Mouse (Mus musculus): Measurements from ENCODE around the gene Plcd1. TPM values are rescaled to one million over a fixed set of nuclear protein-coding genes. Genes with fewer than 3 reads are reported as not detected.
A peak's percentile ranks its signal among the peaks of the same experiment; 100 is the strongest.

Plcd1 gene
- polyA plus RNA-seq, 1 experiment from 2014 or later: 27.8 TPM

- H3K4me1 ChIP-seq: peaks cover 9% of the 10 kb centered on the region; the same call in 1 of the 2 replicates
- no peak overlapping the region for H3K4me3 ChIP-seq
- no peak overlapping the region for H3K27ac ChIP-seq
- no peak overlapping the region for H3K4me2 ChIP-seq (replicated peaks)
- WGBS: 91% methylated on average over 15 of the region's 15 CpGs
- ATAC-seq (ENCODE audit: insufficient number of reproducible peaks, insufficient read depth, low FRiP score, low TSS enrichment): no peak
- H3K9me3 ChIP-seq: no peaks in the 10 kb centered on the region
- H3K9ac ChIP-seq: no peak overlapping the region
- peaks cover 42% of the 10 kb centered on the region for H3K36me3 ChIP-seq
- no peaks in the 10 kb centered on the region for H3K27me3 ChIP-seq
Measured at GRCm38 (mm10) chr9:119040101-119040775, 53.1 kb downstream of the Plcd1 start.

GRCm38 (mm10) chr9:119038574-119038973 is 54.7 kb downstream of the Plcd1 start:
- H3K36me3 ChIP-seq: peaks cover 42% of the 10 kb centered on the region
- no peak overlapping the region for H3K27ac ChIP-seq
- H3K27me3 ChIP-seq: no peaks in the 10 kb centered on the region
- 87% methylated on average over 3 of the region's 3 CpGs for WGBS
- H3K4me2 ChIP-seq (replicated peaks): no peak overlapping the region
- no peaks in the 10 kb centered on the region for H3K9me3 ChIP-seq
- no peak overlapping the region for H3K9ac ChIP-seq
- no peak overlapping the region for H3K4me3 ChIP-seq
- ATAC-seq (ENCODE audit: insufficient number of reproducible peaks, insufficient read depth, low FRiP score, low TSS enrichment): no peak
- H3K4me1 ChIP-seq: peaks cover 20% of the 10 kb centered on the region

- whole genome bisulfite sequencing: 77% methylated on average over 15 of the region's 15 CpGs
- Histone ChIP-seq H3K27ac (no peak overlapping the region), H3K9me3 (no peaks in the 10 kb centered on the region), H3K9ac (no peak overlapping the region), H3K36me3 (peaks cover 37% of the 10 kb centered on the region), H3K4me2 (replicated peaks) (no peak overlapping the region), H3K27me3 (no peaks in the 10 kb centered on the region), H3K4me3 (no peak overlapping the region), H3K4me1 (peaks cover 34% of the 10 kb centered on the region)
- ATAC-seq (ENCODE audit: insufficient number of reproducible peaks, insufficient read depth, low FRiP score, low TSS enrichment): no peak
Measured at GRCm38 (mm10) chr9:119037076-119037730, 56.1 kb downstream of the Plcd1 start.

GRCm38 (mm10) chr9:119035836-119036235 is 57.5 kb downstream of the Plcd1 start:
- no peak for ATAC-seq (ENCODE audit: insufficient number of reproducible peaks, insufficient read depth, low FRiP score, low TSS enrichment)
- no peak overlapping the region for H3K9ac ChIP-seq
- H3K4me1 ChIP-seq: peaks cover 42% of the 10 kb centered on the region
- peaks cover 24% of the 10 kb centered on the region for H3K36me3 ChIP-seq
- H3K27ac ChIP-seq: no peak overlapping the region
- WGBS: 70% methylated on average over 7 of the region's 7 CpGs
- H3K27me3 ChIP-seq: no peaks in the 10 kb centered on the region
- no peaks in the 10 kb centered on the region for H3K9me3 ChIP-seq
- no peak overlapping the region for H3K4me3 ChIP-seq
- H3K4me2 ChIP-seq (replicated peaks): no peak overlapping the region

- WGBS: 72% methylated on average over 29 of the region's 29 CpGs
- Histone ChIP-seq H3K4me3 (no peak overlapping the region), H3K4me1 (peaks cover 42% of the 10 kb centered on the region), H3K36me3 (peaks cover 18% of the 10 kb centered on the region), H3K9ac (no peak overlapping the region), H3K27me3 (no peaks in the 10 kb centered on the region), H3K9me3 (no peaks in the 10 kb centered on the region), H3K4me2 (replicated peaks) (no peak overlapping the region), H3K27ac (0 out of 2 replicates have a peak overlapping the region, but pooled peaks have one; percentile 30)
- ATAC-seq (ENCODE audit: insufficient number of reproducible peaks, insufficient read depth, low FRiP score, low TSS enrichment): no peak
Measured at GRCm38 (mm10) chr9:119034676-119035665, 58.3 kb downstream of the Plcd1 start.

- no peak for ATAC-seq (ENCODE audit: insufficient number of reproducible peaks, insufficient read depth, low FRiP score, low TSS enrichment)
- Histone ChIP-seq H3K4me1 (peaks cover 42% of the 10 kb centered on the region), H3K36me3 (peaks cover 11% of the 10 kb centered on the region)
Measured at GRCm38 (mm10) chr9:119034069-119034468, 59.2 kb downstream of the Plcd1 start.

GRCm38 (mm10) chr9:119033111-119033921 is 60.0 kb downstream of the Plcd1 start:
- H3K36me3 ChIP-seq: peaks cover 7% of the 10 kb centered on the region
- no peak overlapping the region for H3K4me3 ChIP-seq
- no peaks in the 10 kb centered on the region for H3K27me3 ChIP-seq
- peak overlapping the region; percentile 80 for H3K27ac ChIP-seq
- no peaks in the 10 kb centered on the region for H3K9me3 ChIP-seq
- no peak overlapping the region for H3K4me2 ChIP-seq (replicated peaks)
- H3K9ac ChIP-seq: no peak overlapping the region
- WGBS: 72% methylated on average over 19 of the region's 19 CpGs
- H3K4me1 ChIP-seq: peaks cover 42% of the 10 kb centered on the region
- no peak for ATAC-seq (ENCODE audit: insufficient number of reproducible peaks, insufficient read depth, low FRiP score, low TSS enrichment)

More at GRCm38 (mm10) chr9:119034069-119034468, 59.2 kb downstream of the Plcd1 start:
- Histone ChIP-seq H3K27me3 (no peaks in the 10 kb centered on the region), H3K4me3 (no peak overlapping the region), H3K4me2 (replicated peaks) (no peak overlapping the region), H3K27ac (no peak overlapping the region), H3K9ac (no peak overlapping the region), H3K9me3 (no peaks in the 10 kb centered on the region)
- WGBS: 75% methylated on average over 8 of the region's 8 CpGs

- no peak overlapping the region for H3K4me3 ChIP-seq
- H3K27ac ChIP-seq: peak overlapping the region; percentile 80
- peak overlapping the region; percentile 1; the same call in 1 of the 2 replicates for H3K9ac ChIP-seq
- H3K4me2 ChIP-seq (replicated peaks): no peak overlapping the region
- peaks cover 42% of the 10 kb centered on the region for H3K4me1 ChIP-seq
- 42% methylated on average over 9 of the region's 9 CpGs for WGBS
- H3K27me3 ChIP-seq: no peaks in the 10 kb centered on the region
- H3K9me3 ChIP-seq: no peaks in the 10 kb centered on the region
- no peaks in the 10 kb centered on the region; the same call in 1 of the 2 replicates for H3K36me3 ChIP-seq
- no peak for ATAC-seq (ENCODE audit: insufficient number of reproducible peaks, insufficient read depth, low FRiP score, low TSS enrichment)
Measured at GRCm38 (mm10) chr9:119032538-119032937, 60.8 kb downstream of the Plcd1 start.

GRCm38 (mm10) chr9:119031772-119032171 is 61.5 kb downstream of the Plcd1 start:
- no peaks in the 10 kb centered on the region; the same call in 1 of the 2 replicates for H3K36me3 ChIP-seq
- H3K4me2 ChIP-seq (replicated peaks): no peak overlapping the region
- no peaks in the 10 kb centered on the region for H3K27me3 ChIP-seq
- no peaks in the 10 kb centered on the region for H3K9me3 ChIP-seq
- peaks cover 37% of the 10 kb centered on the region for H3K4me1 ChIP-seq
- ATAC-seq (ENCODE audit: insufficient number of reproducible peaks, insufficient read depth, low FRiP score, low TSS enrichment): no peak
- H3K9ac ChIP-seq: peak overlapping the region; percentile 2; the same call in 1 of the 2 replicates
- WGBS: 77% methylated on average over 14 of the region's 14 CpGs
- peak overlapping the region; percentile 80 for H3K27ac ChIP-seq
- no peak overlapping the region for H3K4me3 ChIP-seq

- ATAC-seq (ENCODE audit: insufficient number of reproducible peaks, insufficient read depth, low FRiP score, low TSS enrichment): no peak
- 87% methylated on average over 4 of the region's 4 CpGs for WGBS
Measured at GRCm38 (mm10) chr9:119031038-119031437, 62.3 kb downstream of the Plcd1 start.

More at GRCm38 (mm10) chr9:119031038-119031437, 62.3 kb downstream of the Plcd1 start:
- Histone ChIP-seq H3K4me3 (no peak overlapping the region), H3K9ac (no peak overlapping the region), H3K9me3 (no peaks in the 10 kb centered on the region), H3K4me2 (replicated peaks) (no peak overlapping the region), H3K4me1 (peaks cover 33% of the 10 kb centered on the region), H3K27me3 (no peaks in the 10 kb centered on the region), H3K27ac (0 out of 2 replicates have a peak overlapping the region, but pooled peaks have one; percentile 80), H3K36me3 (no peaks in the 10 kb centered on the region; the same call in 1 of the 2 replicates)
